Mouse (Mus musculus) thymus, adult 2 months (tissue): ENCODE results near the gene Fli1.

Experiments
- CTCF ChIP-seq: fragments of 200-500 bp; IDR thresholded peaks from 2 replicates; pipeline ENCODE4 v1.5.1; 2012; ENCODE audit warnings: mild to moderate bottlenecking, control low read depth, low read length, moderate library complexity, borderline replicate concordance; ENCODE audit not compliant: control insufficient read depth, poor library complexity, insufficient read depth; ENCODE audit errors: extremely low read depth
- POLR2A ChIP-seq: fragments of 200-500 bp; IDR thresholded peaks from 2 replicates; pipeline ENCODE4 v1.6.1; 2012; ENCODE audit warnings: mild to moderate bottlenecking, low read length, control low read depth, moderate library complexity; ENCODE audit not compliant: control insufficient read depth, poor library complexity, insufficient read depth; ENCODE audit errors: extremely low read depth

DNA sequence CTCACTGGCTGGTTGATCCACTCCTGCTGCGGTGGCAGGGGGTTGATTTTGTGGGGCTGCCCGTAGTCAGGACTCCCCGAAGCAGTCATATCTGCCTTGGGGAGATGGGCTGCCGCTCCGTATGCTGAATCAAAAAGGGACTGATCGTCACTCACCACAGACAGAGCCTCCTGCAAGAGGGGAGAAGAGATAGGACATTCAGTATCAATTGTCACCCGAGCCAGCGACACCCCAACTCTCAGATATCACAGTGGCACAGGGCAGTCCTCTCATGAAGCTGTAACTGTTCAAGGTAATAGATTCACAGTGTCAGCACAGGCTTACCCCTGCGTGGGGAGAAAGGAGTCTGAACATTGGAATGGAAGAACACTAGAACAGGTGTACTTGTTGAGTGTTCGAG is 66.1 kb downstream of the Fli1 start:
- no peak for TF ChIP-seq CTCF
- TF ChIP-seq POLR2A: no peak
